Mouse (Mus musculus) adrenal gland, adult 8-10 months (tissue): ENCODE results near the gene Sema5a. TPM values are rescaled to one million over a fixed set of nuclear protein-coding genes. Genes with fewer than 3 reads are reported as not detected.

Source experiments
- DNase-seq: peaks from one replicate; pipeline ENCODE4 v3.0.0; 2022
- total RNA-seq, 4 experiments: library from RNA; stranded (reverse); gene quantifications; 2 replicates each; pipeline ENCODE4 v1.2.4; 2022

The Sema5a gene
- total RNA-seq, 4 experiments from 2014 or later, result 16.9 to 21.6 (median 21.0) TPM

GRCm38 (mm10) chr15:32546746-32547145 is 302.1 kb downstream of the Sema5a start:
- DNase-seq, result no peak

- DNase-seq, result no peak
Observed at GRCm38 (mm10) chr15:32558925-32559324, 314.3 kb downstream of the Sema5a start.

GRCm38 (mm10) chr15:32562600-32562999 is 318.0 kb downstream of the Sema5a start:
- DNase-seq, result no peak

GRCm38 (mm10) chr15:32568181-32568857 is 323.7 kb downstream of the Sema5a start:
- peak; percentile 6 for DNase-seq

- no peak for DNase-seq
Observed at GRCm38 (mm10) chr15:32568858-32569387, 324.3 kb downstream of the Sema5a start.

- DNase-seq, result no peak
Observed at GRCm38 (mm10) chr15:32574327-32574726, 329.7 kb downstream of the Sema5a start.

GRCm38 (mm10) chr15:32575212-32575611 is 330.6 kb downstream of the Sema5a start:
- no peak for DNase-seq

GRCm38 (mm10) chr15:32579351-32579750 is 334.7 kb downstream of the Sema5a start:
- no peak for DNase-seq

GRCm38 (mm10) chr15:32590641-32591040 is 346.0 kb downstream of the Sema5a start:
- DNase-seq, result no peak

- no peak for DNase-seq
Observed at GRCm38 (mm10) chr15:32593746-32594145, 349.1 kb downstream of the Sema5a start.

- DNase-seq, result no peak
Observed at GRCm38 (mm10) chr15:32596574-32596973, 352.0 kb downstream of the Sema5a start.

GRCm38 (mm10) chr15:32597189-32597588 is 352.6 kb downstream of the Sema5a start:
- no peak for DNase-seq

GRCm38 (mm10) chr15:32607236-32607635 is 362.6 kb downstream of the Sema5a start:
- peak; percentile 61 for DNase-seq

GRCm38 (mm10) chr15:32610776-32611175 is 366.2 kb downstream of the Sema5a start:
- DNase-seq, result no peak

GRCm38 (mm10) chr15:32611201-32611600 is 366.6 kb downstream of the Sema5a start:
- DNase-seq, result no peak

- no peak for DNase-seq
Observed at GRCm38 (mm10) chr15:32613718-32614117, 369.1 kb downstream of the Sema5a start.

GRCm38 (mm10) chr15:32615773-32616172 is 371.2 kb downstream of the Sema5a start:
- no peak for DNase-seq

GRCm38 (mm10) chr15:32619199-32619598 is 374.6 kb downstream of the Sema5a start:
- DNase-seq, result no peak

GRCm38 (mm10) chr15:32623037-32623739 is 378.6 kb downstream of the Sema5a start:
- DNase-seq, result no peak

- DNase-seq, result no peak
Observed at GRCm38 (mm10) chr15:32624106-32624505, 379.5 kb downstream of the Sema5a start.

GRCm38 (mm10) chr15:32626031-32626430 is 381.4 kb downstream of the Sema5a start:
- no peak for DNase-seq

- no peak for DNase-seq
Observed at GRCm38 (mm10) chr15:32633713-32634112, 389.1 kb downstream of the Sema5a start.

GRCm38 (mm10) chr15:32637879-32638278 is 393.3 kb downstream of the Sema5a start:
- no peak for DNase-seq
